Mouse (Mus musculus) MEL (cell line): ENCODE data around the gene Zfp217.

Experiments
- CTCF ChIP-seq, 3 experiments: IDR thresholded peaks in 2 of 3; conservative IDR thresholded peaks in 1 of 3; 2 replicates each; pipeline ENCODE4 v1.5.1; 2011 to 2012; ENCODE audit warnings: low read length in 3 of 3, low read depth in 2 of 3, mild to moderate bottlenecking in 2 of 3, improper control_type of control experiment in 1 of 3, inconsistent platforms in 1 of 3, mixed read lengths in 1 of 3, moderate library complexity in 1 of 3; ENCODE audit not compliant: control insufficient read depth in 1 of 3, insufficient read depth in 1 of 3, poor library complexity in 1 of 3, severe bottlenecking in 1 of 3
- EP300 ChIP-seq, 2 experiments: IDR thresholded peaks; 2 replicates each; pipeline ENCODE4 v1.6.1; 2011; ENCODE audit warnings: improper control_type of control experiment in 2 of 2, low read length in 2 of 2, low read depth in 1 of 2, mild to moderate bottlenecking in 1 of 2
- NRF1 ChIP-seq: IDR thresholded peaks from 2 replicates; pipeline ENCODE4 v1.6.1; 2014; ENCODE audit warnings: low read depth, mild to moderate bottlenecking, inconsistent platforms, low read length, improper control_type of control experiment, moderate library complexity; ENCODE audit not compliant: poor library complexity, insufficient read depth, severe bottlenecking
- TCF12 ChIP-seq: IDR thresholded peaks from 2 replicates; pipeline ENCODE4 v1.6.1; 2014; ENCODE audit warnings: low read depth, mild to moderate bottlenecking, inconsistent platforms, low read length, improper control_type of control experiment, moderate library complexity
- USF1 ChIP-seq: IDR thresholded peaks from 2 replicates; pipeline ENCODE4 v1.6.1; 2014; ENCODE audit warnings: low read depth, mild to moderate bottlenecking, inconsistent platforms, low read length, improper control_type of control experiment, moderate library complexity
- ZKSCAN1 ChIP-seq: IDR thresholded peaks from 2 replicates; pipeline ENCODE4 v1.6.1; 2012; ENCODE audit warnings: low read depth, mild to moderate bottlenecking, inconsistent platforms, low read length, improper control_type of control experiment, moderate library complexity

GRCm38 (mm10) chr2:170184175-170184983 is 36.5 kb upstream of the Zfp217 start:
- TF ChIP-seq CTCF (IDR thresholded peaks at IDR 0.05 in 2 of 3, conservative IDR thresholded peaks at IDR 0.05 in 1 of 3; ENCODE audit: control insufficient read depth in 1 of 3, insufficient read depth in 1 of 3, low read depth in 2 of 3, low read length in 3 of 3, poor library complexity in 1 of 3, severe bottlenecking in 1 of 3) (no peak), TCF12 (peak; percentile 21), ZKSCAN1 (no peak), NRF1 (peak; percentile 83), EP300 (IDR thresholded peaks at IDR 0.05; ENCODE audit: low read depth in 1 of 2, low read length in 2 of 2) (no peak; a peak in 1 of 4 replicates), USF1 (peak; percentile 91)
